Comparison of ENCODE assay signal across 15 mouse cellular contexts in genomic region chr7:121654675-121655074, GRCm38 (mm10).
"Had no signal": no experiment of that assay in that cellular context is flagged by ENCODE, and none has a peak within 500 bp of the region (broad histone marks: within the 10 kb centered on the region; RNA-seq: fewer than 3 reads in every experiment).

No protein-coding gene starts in this region.

- H3K27ac ChIP-seq: neural tube, embryonic 12.5 days; neural tube, embryonic 13.5 days; neural tube, embryonic 15.5 days; stomach, embryonic 15.5 days; stomach, postnatal 0 days had no signal

- H3K4me1 ChIP-seq: neural tube, embryonic 12.5 days; neural tube, embryonic 13.5 days; neural tube, embryonic 15.5 days; stomach, embryonic 15.5 days had no signal

- H3K4me3 ChIP-seq: neural tube, embryonic 12.5 days; neural tube, embryonic 13.5 days; neural tube, embryonic 15.5 days; stomach, embryonic 15.5 days had no signal

- H3K27me3 ChIP-seq: neural tube, embryonic 12.5 days; neural tube, embryonic 13.5 days; neural tube, embryonic 15.5 days; stomach, embryonic 15.5 days had no signal

- H3K9me3 ChIP-seq: neural tube, embryonic 12.5 days; neural tube, embryonic 13.5 days; neural tube, embryonic 15.5 days; stomach, embryonic 15.5 days had no signal

- H3K9ac ChIP-seq: neural tube, embryonic 12.5 days; neural tube, embryonic 13.5 days; neural tube, embryonic 15.5 days; stomach, embryonic 15.5 days had no signal

- DNase-seq: retina, postnatal 1 day; right cerebral cortex, postnatal 25 days; right cerebral cortex, postnatal 4 days; spleen, adult 18-20 months; thymus, adult 18-20 months; thymus, adult 2 months; thymus, postnatal 14 days; thymus, postnatal 25 days; thymus, postnatal 36 days; thymus, postnatal 4 days had no signal

- H3K4me2 ChIP-seq: neural tube, embryonic 12.5 days; neural tube, embryonic 13.5 days; neural tube, embryonic 15.5 days; stomach, embryonic 15.5 days had no signal
